Mouse (Mus musculus) erythroblast, embryonic 14.5 days (primary cell): ENCODE measurements around the gene Iqce. TPM values are rescaled to one million over a fixed set of nuclear protein-coding genes. Genes with fewer than 3 reads are reported as not detected.

ENCODE experiments used
- H3K27me3 ChIP-seq: 2 replicates; pipeline ENCODE4 v1.6.1; 2012; ENCODE audit warnings: inconsistent platforms; ENCODE audit not compliant: control insufficient read depth
- H3K36me3 ChIP-seq: 2 replicates; pipeline ENCODE4 v1.6.1; 2012; ENCODE audit warnings: mild to moderate bottlenecking, inconsistent platforms; ENCODE audit not compliant: control insufficient read depth
- H3K4me1 ChIP-seq: 2 replicates; pipeline ENCODE4 v1.6.1; 2012; ENCODE audit warnings: inconsistent platforms; ENCODE audit not compliant: control insufficient read depth
- H3K4me3 ChIP-seq: replicated peaks from 2 replicates; pipeline ENCODE3; 2012; ENCODE audit warnings: moderate library complexity, mild to moderate bottlenecking, inconsistent platforms
- H3K9me3 ChIP-seq: 2 replicates; pipeline ENCODE4 v1.6.1; 2012; ENCODE audit warnings: low read length, inconsistent platforms, mixed read lengths; ENCODE audit not compliant: control insufficient read depth
- GATA1 ChIP-seq: IDR thresholded peaks from 2 replicates; pipeline ENCODE4 v1.6.1; 2012; ENCODE audit warnings: low read length, inconsistent platforms, mixed read lengths
- TAL1 ChIP-seq: IDR thresholded peaks from 3 replicates; pipeline ENCODE4 v1.6.1; 2012; ENCODE audit warnings: low read length, inconsistent platforms, mixed read lengths
- polyA plus RNA-seq: library from polyadenylated mRNA; stranded (reverse); fragments of >175 nt; gene quantifications from 2 replicates; pipeline ENCODE4 v1.2.3, GENCODE M21; 2012

Iqce gene
- polyA plus RNA-seq, result 0.06 and 0.16 TPM in 2 replicates

DNA sequence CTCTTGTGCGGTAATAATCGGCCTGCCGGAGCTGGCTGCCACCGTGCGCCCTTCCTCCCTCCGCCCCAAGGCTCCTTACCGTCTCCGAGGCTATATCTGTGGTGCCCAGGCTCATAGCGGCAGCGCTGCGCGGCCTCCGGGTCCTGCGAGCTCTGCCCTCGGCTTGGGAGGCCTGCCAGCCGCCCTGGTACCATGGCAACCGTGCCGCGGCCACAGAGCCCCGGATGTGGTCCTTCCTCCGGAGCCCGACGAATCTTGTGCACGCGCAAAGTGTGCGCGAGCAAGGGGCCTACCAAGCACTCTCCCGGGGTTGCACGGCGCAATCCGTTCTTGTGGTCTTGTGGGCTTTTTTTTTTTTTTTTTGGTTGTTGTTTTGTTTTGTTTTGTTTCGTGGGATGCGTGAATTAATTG is at the start of gene Iqce:
TSS of gene Iqce (minus strand) at position 276 of the 411 bp plus-strand sequence.
- Histone ChIP-seq H3K4me1 (peaks cover 60% of the 10 kb centered on the region), H3K36me3 (peaks cover under 1% of the 10 kb centered on the region), H3K9me3 (peaks cover 7% of the 10 kb centered on the region), H3K4me3 (peak within 1 kb of the TSS; percentile 71), H3K27me3 (peaks cover 14% of the 10 kb centered on the region)
- no peak for TF ChIP-seq GATA1

DNA sequence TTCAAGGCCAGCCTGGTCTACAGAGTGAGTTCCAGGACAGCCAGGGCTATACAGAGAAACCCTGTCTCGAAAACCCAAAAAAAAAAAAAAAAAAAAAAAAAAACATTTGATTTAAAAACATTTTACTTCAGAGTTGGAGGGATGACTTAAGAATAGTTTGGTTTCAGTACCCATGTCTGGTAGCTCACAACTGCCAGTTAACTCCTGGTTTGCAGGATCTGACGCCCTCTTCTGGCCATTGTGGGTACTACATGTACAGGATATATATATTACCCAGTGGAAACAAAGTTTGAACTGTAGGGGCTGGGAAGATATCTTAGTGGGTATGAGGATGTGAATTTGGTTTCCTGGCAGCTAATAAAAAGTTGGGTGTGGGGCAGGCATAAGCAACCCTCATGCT is 48.7 kb upstream of the Iqce start:
- Histone ChIP-seq H3K4me1 (peaks cover 12% of the 10 kb centered on the region), H3K36me3 (no peaks in the 10 kb centered on the region; the same call in 1 of the 2 replicates), H3K27me3 (no peaks in the 10 kb centered on the region), H3K4me3 (no peak overlapping the region), H3K9me3 (peaks cover 14% of the 10 kb centered on the region)
- no peak for TF ChIP-seq TAL1
- TF ChIP-seq GATA1, result no peak

DNA sequence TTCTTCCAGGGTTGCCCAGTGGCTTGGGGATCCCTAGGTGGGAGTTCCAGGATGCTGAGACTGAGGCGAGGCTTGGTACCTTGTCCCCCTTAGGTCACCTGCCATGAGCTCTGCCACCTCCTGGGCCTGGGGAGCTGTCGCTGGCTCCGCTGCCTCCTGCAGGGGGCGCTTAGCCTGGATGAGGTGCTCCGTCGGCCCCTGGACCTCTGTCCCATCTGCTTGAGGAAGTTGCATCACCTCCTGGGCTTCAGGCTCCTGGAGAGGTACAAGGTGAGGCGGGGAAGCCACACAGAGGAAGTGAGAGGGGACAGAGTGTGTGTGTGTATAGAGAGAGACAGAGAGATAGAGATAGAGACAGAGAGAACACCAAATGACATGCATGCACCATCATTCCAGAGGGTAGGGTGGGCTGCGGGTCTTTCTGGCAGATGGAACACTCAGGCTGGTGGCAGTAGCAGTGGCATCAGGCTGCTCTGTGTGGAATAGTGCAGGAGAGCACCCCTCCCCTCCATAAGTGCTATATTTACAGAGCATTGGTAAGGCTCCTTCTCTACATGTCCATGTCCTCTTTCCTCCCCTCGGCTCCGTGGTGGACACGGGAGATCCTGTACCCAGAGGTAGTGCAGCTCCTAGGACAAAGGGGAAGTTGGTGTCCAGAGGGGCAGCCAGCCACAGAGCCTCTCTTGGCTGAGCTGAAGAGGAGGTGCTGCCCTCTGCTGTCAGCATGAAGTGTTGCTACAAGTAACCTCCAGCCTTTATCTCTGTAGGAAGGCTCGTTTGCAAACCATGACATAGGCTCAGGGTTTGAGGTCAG is 47.1 kb upstream of the Iqce start:
- Histone ChIP-seq H3K4me1 (peaks cover 12% of the 10 kb centered on the region), H3K27me3 (no peaks in the 10 kb centered on the region), H3K9me3 (peaks cover 14% of the 10 kb centered on the region), H3K36me3 (no peaks in the 10 kb centered on the region; the same call in 1 of the 2 replicates), H3K4me3 (peak overlapping the region; percentile 47)
- TF ChIP-seq GATA1 (no peak), TAL1 (no peak)

DNA sequence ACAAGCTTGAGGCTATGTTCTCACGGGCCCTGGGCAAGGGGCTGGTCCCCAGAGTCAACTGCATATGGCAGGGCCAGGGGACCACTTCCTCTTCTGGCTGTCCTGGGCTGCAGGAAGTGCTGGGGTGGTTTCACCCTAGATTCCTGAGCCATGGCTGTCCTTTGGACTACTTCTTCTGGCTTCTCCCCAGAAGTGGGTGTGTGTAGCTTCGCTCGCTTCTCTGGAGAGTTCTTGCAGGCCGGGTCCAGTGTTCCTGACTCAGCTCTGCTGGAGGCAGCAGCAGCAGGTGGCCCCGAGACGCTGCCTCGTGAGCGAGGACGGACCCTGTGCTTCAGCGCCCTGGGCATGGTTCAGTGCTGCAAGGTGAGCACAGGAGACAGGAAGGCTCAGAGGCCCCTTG is 46.2 kb upstream of the Iqce start:
- no peaks in the 10 kb centered on the region; the same call in 1 of the 2 replicates for H3K36me3 ChIP-seq
- TF ChIP-seq GATA1 (no peak), TAL1 (no peak)
- H3K4me1 ChIP-seq, result peaks cover 12% of the 10 kb centered on the region
- H3K4me3 ChIP-seq, result no peak overlapping the region
- H3K27me3 ChIP-seq, result no peaks in the 10 kb centered on the region; the same call in 1 of the 2 replicates
- H3K9me3 ChIP-seq, result peaks cover 14% of the 10 kb centered on the region

DNA sequence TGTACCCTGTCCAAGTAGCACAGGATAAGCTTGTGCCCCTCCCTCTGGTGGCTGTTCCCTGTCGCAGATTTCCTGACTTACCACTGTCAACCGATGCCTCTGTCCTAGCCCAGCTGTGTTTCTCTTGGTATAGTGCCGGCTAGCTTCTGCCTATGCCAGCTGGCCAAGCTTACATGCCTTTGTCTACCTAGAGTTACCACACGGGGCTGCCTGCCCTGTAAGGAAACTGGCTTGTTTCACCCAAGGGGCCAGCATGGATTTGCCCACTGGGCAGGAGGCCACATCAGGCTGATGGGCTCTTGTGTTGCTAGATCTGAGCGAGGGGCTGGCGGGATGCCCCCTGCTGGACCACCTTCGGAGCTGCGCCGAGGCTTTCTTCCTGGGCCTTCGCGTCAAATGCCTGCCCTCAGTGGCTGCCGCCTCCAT is 41.5 kb upstream of the Iqce start:
- H3K36me3 ChIP-seq, result no peaks in the 10 kb centered on the region
- no peaks in the 10 kb centered on the region for H3K9me3 ChIP-seq
- peaks cover 2% of the 10 kb centered on the region for H3K27me3 ChIP-seq
- H3K4me1 ChIP-seq, result peaks cover under 1% of the 10 kb centered on the region; the same call in 1 of the 2 replicates
- no peak for TF ChIP-seq GATA1
- no peak for TF ChIP-seq TAL1
- H3K4me3 ChIP-seq, result no peak overlapping the region

DNA sequence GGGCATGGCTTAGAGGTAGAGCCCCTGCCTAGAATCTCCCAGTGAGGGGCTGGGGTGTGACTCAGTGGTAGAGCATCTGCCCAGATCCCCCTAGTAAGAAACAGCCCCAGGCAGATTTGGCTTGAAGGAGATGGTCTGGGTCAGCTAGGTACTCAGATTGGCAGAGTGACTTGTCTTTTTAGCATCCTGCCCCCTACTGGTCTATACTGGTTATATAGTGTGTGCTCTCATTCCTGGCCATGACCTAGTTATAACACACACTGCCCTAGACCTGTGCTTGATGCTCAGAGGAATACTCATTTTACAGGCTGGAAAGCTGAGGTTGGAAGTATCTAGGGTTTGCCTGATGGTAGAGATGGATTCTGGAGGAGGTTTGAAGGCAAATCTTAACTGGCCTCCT is 39.7 kb upstream of the Iqce start:
- Histone ChIP-seq H3K27me3 (peaks cover 17% of the 10 kb centered on the region), H3K4me3 (no peak overlapping the region), H3K4me1 (no peaks in the 10 kb centered on the region), H3K9me3 (no peaks in the 10 kb centered on the region), H3K36me3 (no peaks in the 10 kb centered on the region)
- no peak for TF ChIP-seq GATA1
- TF ChIP-seq TAL1, result no peak

DNA sequence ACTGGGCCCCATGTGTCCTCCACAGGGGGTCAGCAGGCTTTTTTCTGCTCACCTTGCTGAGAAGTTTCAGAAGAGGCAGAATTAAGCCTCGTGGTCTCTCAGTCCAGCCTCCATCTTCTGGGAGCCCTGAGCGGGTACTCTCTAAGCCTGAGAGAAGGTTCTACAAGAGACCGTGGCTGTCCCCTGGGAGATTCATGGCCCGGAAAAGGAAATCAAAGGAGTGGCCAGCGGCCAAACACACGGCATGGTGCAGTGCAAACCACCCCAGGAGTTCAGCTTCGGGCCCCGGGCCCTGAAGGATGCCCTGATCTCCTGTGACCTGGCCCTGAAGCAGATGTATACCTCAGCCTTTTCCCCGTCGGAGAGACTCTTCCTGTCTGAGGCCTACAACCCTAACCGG is 38.9 kb upstream of the Iqce start:
- TF ChIP-seq GATA1 (no peak), TAL1 (no peak)
- H3K9me3 ChIP-seq, result no peaks in the 10 kb centered on the region
- no peak overlapping the region for H3K4me3 ChIP-seq
- peaks cover 25% of the 10 kb centered on the region for H3K27me3 ChIP-seq
- H3K36me3 ChIP-seq, result no peaks in the 10 kb centered on the region
- no peaks in the 10 kb centered on the region for H3K4me1 ChIP-seq

DNA sequence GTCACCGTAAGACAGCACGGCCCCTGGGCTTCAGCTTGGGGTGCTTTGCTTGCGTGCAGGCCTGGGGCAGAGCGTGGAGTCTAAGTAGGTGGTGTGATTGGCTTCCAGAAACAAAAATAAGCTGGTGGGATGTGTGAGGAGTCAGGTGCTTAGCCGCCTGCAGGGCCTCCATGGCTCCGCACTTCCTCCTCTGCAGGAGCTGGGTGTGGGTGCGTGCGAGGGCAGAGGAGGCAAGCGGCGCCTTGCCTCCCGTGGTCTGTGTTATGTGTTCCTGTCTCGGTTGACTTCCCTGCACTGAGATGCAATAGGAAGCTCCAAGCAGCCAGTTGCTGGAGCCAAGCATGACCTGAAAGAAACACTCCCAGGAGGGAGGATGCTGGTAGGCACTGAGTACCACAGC is 37.6 kb upstream of the Iqce start:
- H3K9me3 ChIP-seq, result no peaks in the 10 kb centered on the region
- TF ChIP-seq TAL1, result no peak
- TF ChIP-seq GATA1, result no peak
- no peaks in the 10 kb centered on the region for H3K36me3 ChIP-seq
- peaks cover 4% of the 10 kb centered on the region for H3K4me1 ChIP-seq
- H3K4me3 ChIP-seq, result no peak overlapping the region
- H3K27me3 ChIP-seq, result peaks cover 37% of the 10 kb centered on the region

DNA sequence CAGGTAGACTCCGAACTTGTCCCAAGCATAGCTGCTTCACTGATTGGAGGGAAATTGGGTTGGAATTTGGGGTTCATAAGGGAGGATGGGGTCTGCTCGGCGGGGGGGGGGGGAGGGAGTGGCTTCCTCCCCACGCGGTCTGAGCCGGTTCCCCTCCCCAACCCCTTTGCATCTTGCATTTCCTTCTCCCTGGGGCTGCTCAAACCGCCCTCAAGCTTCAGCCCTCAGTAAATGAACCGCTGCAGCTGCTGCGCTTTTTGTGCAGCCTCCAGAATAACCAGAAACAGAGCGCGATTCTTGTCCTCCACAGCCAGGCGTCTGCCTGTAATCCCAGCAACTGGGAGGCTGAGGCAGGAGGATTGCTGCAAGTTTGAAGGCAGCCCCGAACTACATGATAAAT is 34.0 kb upstream of the Iqce start:
- H3K4me3 ChIP-seq, result no peak overlapping the region
- H3K27me3 ChIP-seq, result peaks cover 51% of the 10 kb centered on the region
- no peak for TF ChIP-seq GATA1
- no peak for TF ChIP-seq TAL1

More for the DNA sequence above, 34.0 kb upstream of the Iqce start:
- Histone ChIP-seq H3K4me1 (peaks cover 4% of the 10 kb centered on the region), H3K9me3 (no peaks in the 10 kb centered on the region), H3K36me3 (no peaks in the 10 kb centered on the region)
